Mouse (Mus musculus): ENCODE results near the gene Clip1. TPM values are rescaled to one million over a fixed set of nuclear protein-coding genes. Genes with fewer than 3 reads are reported as not detected.

The Clip1 gene
- total RNA-seq (2023; ENCODE audit: inconsistent age) = 24.8 to 26.2 TPM (median 25.8 TPM) in 4 replicates

DNA sequence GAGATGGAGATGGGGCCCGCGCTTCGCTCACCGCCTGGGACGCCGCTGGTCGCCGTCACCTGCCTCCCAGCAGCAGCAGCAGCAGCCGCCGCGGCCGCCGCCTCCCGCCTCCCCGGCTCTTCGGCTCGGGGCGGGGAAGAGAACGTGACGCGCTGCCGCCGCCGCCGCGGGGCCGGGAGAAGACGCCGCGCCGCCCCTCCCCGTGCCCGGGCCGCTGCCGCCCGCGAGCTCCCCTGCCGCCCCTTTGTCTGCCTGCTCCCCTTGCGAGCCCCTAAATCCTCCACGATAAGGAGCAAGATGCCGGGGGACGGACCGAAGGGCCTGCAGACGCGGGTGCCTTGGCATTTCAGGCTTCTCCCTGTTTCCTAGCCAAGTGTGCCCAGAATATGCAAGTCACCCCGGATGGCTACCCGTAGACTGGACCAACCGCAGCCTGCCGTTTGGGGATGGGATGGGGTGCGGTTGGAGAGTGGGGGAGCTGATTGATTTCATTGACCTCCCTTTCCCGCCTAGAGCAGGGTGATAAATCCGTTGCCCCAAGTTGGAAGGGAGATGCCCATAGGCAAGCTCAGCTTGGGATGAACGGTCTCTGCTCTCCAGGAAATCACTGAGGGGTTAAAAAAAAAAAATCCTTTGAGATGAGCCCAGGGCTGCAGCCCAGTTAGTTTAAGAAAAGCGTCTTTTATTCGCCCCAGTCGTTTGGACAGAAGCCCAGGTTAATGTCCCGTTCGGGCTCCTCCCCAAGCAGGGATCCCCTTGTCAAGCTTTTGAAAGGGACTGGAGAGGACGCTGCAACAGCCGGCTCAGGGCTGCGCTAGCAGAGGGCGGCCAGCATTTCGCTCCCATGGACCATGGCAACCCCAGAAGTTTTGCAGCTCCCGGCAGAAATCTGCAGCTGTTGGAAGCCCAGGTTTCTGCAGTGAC lies at the start of gene Clip1:
Clip1 (minus strand) TSS at position 398 of the 924 bp plus-strand sequence.

DNA sequence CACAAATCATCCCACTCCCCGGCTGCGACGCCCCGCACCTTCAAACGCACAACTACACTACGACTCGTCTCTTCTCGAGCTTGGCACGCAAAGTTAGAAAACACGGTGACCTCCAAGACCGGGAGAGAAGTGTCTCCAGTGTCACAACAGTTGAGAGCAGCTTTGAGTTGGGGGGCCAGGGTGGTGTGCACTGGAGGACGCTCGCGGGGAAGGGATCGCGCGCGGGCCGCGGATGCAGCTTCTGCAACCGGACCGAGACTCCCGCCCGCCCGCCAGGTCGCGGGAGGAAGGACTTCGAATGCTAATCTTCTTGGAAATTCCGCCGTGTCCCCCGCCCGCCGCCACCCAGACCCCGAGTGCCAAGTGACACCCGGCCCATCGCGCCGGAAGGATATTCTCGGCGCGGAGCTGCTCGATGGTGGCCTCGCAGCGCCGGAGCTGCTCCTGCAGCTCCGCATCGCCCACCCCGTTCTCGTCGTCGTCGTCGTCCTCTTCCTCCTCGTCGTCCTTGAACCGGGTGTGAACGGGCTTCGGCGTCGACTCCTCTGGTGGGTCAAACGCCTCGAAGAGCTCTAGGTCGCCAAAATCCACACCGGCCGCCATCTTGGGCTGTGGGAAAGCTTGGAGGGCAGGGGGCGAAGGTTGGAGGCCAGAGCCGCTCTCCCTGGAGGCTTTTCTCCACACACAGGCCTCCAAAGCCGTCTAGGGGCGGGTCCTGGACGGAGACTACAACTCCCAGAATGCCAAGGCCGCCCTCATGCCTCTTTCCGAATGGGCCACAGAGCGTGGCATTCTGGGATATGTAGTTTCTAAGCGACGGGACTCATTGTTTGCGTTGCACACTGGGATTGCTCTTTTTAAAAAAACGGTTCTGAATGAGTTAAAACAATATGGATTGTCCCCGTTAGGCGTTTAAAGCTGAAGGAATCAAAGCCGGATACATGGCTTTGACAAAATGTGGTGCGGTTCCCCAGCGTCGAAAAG lies 36.2 kb upstream of the Clip1 start, which contains the start of gene Zcchc8:
Zcchc8 (minus strand) TSS at position 773 of the 984 bp plus-strand sequence.

DNA sequence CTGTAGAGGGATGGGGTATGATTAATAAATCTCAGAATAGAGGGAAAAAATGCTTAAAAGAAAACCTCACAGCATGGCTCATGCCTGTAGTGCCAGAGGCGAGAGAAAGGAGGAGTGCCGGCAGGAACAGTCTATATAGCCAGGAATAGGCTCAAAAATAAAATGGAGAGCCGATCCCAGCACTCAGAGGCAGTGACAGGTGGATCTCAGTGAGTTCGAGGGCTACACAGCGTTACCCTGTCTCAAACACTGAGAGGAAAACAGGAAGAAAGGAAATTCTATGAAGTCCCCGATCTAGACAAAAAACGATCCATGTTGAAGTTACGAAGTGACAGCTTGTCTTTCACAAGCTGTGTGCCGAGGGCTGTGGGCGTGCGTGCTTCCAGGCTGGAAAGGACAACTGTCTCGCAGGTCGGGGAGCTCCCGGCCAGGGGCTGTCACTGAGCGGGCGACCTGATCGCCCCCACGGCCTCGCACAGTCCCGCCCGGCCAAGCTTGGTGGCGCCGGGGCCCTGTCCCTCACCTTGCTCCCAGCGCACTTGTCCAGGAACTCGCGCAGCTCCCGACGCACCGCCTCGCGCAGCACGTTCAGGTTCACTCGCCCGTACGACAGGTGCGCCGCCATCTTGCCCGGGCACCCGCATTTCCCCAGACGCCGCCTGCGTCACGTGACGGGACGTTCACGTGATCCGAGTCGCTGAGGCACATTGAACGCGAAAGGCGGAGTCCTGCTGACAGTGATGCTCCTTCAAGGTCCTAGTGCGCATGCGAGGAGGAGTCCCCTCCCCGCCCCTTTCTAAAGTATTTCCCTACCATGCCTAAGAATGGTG lies 111.8 kb downstream of the Clip1 start, which contains the start of gene Vps33a:
Vps33a (minus strand) TSS at position 682 of the 830 bp plus-strand sequence.

Other genes starting within 250 kb of the Clip1 start
- not detected in 4 replicates for gene Lrrc43, start 195.3 kb downstream of the Clip1 start, total RNA-seq (2023; ENCODE audit: inconsistent age)
- gene Il31, start 195.1 kb downstream of the Clip1 start, total RNA-seq (2023; ENCODE audit: inconsistent age) = not detected in 4 replicates
- not detected in 4 replicates for gene B3gnt4, start 174.2 kb downstream of the Clip1 start, total RNA-seq (2023; ENCODE audit: inconsistent age)
- 72.4 to 83.7 TPM (median 74.7 TPM) in 4 replicates for gene Diablo, start 160.4 kb downstream of the Clip1 start, total RNA-seq (2023; ENCODE audit: inconsistent age)
- 3.8 to 9.2 TPM (median 5.5 TPM) in 4 replicates for gene Gm49027, start 159.1 kb downstream of the Clip1 start, total RNA-seq (2023; ENCODE audit: inconsistent age)
- 54.1 to 62.3 TPM (median 56.8 TPM) in 4 replicates for gene Vps33a, start 111.6 kb downstream of the Clip1 start, total RNA-seq (2023; ENCODE audit: inconsistent age)
- gene Zcchc8, start 36.5 kb upstream of the Clip1 start, total RNA-seq (2023; ENCODE audit: inconsistent age) = 73.7 to 80.8 TPM (median 77.5 TPM) in 4 replicates
- 243 to 272 TPM (median 261 TPM) in 4 replicates for gene Rsrc2, start 64.8 kb upstream of the Clip1 start, total RNA-seq (2023; ENCODE audit: inconsistent age)
- 1.1 to 4.3 TPM (median 1.8 TPM) in 4 replicates for gene Kntc1, start 65.1 kb upstream of the Clip1 start, total RNA-seq (2023; ENCODE audit: inconsistent age)
- gene Hcar2, start 180.9 kb upstream of the Clip1 start, total RNA-seq (2023; ENCODE audit: inconsistent age) = 0.27 to 0.67 TPM (median 0.40 TPM) in 4 replicates
- gene Hcar1, start 195.4 kb upstream of the Clip1 start, total RNA-seq (2023; ENCODE audit: inconsistent age) = not detected in 4 replicates
- 37.5 to 42.3 TPM (median 39.0 TPM) in 4 replicates for gene Denr, start 222.6 kb upstream of the Clip1 start, total RNA-seq (2023; ENCODE audit: inconsistent age)
- 2.8 TPM in 1 of 4 replicates, not detected in the others for gene Gm43518, start 242.8 kb upstream of the Clip1 start, total RNA-seq (2023; ENCODE audit: inconsistent age)
- gene Ccdc62, start 246.1 kb upstream of the Clip1 start, total RNA-seq (2023; ENCODE audit: inconsistent age) = 3.5 to 9.7 TPM (median 4.5 TPM) in 4 replicates

All from B cell, adult (primary cell).